Mouse (Mus musculus) cerebellum, postnatal 10 days (tissue): ENCODE measurements around the gene Hoxa9.
A peak's percentile ranks its signal among the peaks of the same experiment; 100 is the strongest.

Experiments used
- DNase-seq, 2 experiments: peaks; one replicate each; pipeline ENCODE4 v3.0.0; 2021; ENCODE audit warnings: mixed read lengths in 2 of 2

Hoxa9 gene

GRCm38 (mm10) chr6:52227470-52228222, 3.2 kb downstream of the Hoxa9 start:
- DNase-seq, result no peak

GRCm38 (mm10) chr6:52226569-52227257, 4.2 kb downstream of the Hoxa9 start:
- no peak for DNase-seq

DNA sequence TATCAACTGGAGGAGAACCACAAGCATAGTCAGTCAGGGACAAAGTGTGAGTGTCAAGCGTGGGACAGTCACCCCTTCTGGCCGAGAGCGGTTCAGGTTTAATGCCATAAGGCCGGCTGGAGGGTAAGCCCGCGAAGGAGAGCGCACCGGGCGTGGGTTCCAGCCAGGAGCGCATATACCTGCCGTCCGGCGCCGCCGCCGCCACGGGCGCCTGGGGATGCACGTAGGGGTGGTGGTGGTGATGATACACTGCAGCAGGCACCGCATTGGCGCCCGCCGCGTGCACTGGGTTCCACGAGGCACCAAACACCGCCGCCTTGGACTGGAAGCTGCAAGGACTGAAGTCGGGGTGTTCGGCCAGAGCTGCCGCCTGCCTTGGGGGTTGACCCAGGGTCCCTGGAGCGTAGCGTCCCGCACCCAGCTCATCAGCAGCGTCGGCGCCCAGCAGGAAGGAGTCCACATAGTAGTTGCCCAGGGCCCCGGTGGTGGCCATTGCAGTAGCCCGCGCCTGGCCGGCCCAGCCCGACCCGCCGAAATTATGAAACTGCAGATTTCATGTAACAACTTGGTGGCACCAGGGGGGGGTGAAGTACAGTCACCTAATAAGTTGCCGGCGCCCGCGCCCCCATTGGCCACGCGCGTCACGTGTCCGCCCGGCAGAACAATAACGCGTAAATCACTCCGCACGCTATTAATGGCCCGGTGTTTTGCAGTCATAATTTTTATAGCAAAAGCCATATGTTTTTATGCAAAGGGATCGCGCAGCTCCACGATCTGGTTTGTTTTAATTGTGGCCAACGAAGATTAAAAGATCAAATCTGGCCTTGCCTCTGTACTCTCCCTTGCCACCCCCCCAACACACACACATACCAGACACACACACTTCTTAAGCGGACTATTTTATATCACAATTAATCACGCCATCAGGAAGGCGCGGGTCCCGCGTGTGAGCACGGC, 5.0 kb downstream of the Hoxa9 start:
- DNase-seq, result no peak

DNA sequence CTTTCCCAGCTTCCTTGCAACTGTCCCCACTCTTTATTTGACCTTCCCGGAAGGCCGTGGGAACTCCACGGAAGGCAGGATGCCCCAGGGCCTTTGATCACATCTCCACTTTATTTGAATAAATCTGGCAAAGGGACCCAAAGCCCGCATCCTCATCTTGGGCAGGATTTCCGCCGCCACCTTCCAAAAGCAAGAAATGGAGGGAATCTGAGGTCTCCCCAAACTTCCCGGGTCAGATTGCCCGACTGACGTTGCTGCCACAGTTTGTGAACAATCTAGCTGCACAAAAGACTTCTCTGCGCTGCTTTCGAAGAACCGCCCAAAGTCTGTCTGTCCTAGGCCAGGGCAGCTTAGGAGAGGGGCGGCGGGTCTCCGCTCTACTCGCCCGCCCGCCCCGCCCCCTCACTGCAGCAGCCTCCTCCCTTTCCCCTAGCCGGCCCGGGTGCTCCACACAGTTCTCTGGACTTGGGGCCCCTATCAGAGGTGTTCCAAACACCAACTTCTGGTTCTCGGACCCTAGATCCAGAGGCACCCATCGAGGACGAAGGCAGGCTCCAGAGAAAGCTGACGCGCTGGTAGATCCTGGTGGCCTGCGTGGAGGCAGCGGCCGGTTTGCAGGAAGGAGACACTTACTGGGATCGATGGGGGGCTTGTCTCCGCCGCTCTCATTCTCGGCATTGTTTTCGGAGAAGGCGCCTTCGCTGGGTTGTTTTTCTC, 5.8 kb downstream of the Hoxa9 start:
- DNase-seq, result no peak

GRCm38 (mm10) chr6:52223939-52224760, 6.7 kb downstream of the Hoxa9 start:
- no peak for DNase-seq

DNA sequence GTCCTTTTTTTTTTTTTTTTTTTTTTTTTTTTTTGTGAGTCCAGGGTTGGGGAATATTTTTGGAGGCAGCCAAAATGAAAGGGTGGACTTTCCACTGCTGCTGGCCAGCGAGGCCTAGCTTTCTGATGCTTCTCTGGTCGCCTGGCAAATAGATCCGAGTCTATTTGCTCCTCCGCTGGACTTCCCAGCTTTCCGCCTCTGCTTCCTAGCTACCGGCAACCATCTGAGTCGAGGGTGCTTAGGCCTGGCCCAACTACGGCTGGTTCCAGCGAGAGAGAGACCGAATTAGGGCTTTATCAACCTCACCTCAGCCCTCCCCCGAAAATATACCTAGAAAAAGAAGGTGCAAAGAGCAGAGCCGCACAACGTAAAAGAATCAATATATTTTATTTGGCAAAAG, 8.2 kb downstream of the Hoxa9 start:
- DNase-seq, result no peak

- peak; percentile 25 to 29 for DNase-seq
Measured at GRCm38 (mm10) chr6:52221993-52222685, 8.8 kb downstream of the Hoxa9 start.

DNA sequence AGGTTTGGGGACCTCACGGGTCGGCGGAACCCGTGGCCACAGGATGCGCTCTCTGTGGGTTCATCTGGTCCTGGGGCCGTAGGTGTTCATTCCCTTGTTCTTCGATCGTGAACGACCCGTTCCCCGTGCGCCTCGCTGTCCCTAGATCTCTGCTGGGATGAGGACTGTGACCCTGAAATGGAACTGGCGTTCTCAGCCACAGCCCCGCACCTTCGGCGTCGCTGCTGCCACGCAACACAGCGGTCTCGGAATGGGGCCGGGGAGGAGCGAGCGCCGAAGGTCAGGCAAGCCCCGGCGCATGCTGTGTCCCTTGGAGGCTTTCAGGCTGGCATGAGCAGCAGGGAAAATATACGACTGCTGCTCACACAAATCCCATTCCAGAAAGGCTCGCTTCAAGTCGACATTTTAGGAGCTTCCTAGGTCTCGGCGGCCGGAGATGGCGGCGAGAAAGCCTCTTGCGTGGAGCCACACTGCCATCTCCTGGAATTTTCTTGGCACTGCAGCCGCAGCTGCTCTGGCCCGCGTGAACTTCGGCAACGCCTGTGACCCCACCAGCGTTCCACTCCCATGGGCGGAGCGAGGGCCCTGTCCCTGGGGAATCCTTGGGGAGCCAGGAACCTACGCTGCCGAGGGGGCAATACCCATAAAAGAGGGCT, 9.4 kb downstream of the Hoxa9 start, which contains the start of gene Hoxa7:
Gene Hoxa7 (minus strand): TSS at position 518 of the 656 bp plus-strand sequence.
- peak; percentile 91 to 94 for DNase-seq

DNA sequence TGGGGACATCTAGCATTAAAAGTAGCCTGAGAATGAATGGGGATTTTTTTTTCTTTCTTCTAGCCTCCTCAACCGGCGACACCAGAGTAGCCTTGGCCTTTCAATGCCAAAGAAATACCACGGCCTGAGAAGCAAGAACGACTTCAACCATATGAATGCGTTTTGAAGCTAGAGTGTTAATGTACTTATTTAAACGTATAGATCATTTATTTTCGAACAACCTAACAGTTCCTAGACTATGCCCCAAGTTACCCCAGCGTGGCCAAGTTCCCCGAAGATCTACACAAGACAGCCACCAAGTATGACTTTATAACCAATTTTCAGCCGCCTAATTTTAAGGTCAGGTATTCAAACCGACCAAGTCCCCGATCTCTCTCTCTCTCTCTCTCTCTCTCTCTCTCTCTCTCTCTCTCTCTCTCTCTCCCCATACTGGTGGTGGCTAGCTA, 10.0 kb downstream of the Hoxa9 start:
- DNase-seq, result no peak

DNA sequence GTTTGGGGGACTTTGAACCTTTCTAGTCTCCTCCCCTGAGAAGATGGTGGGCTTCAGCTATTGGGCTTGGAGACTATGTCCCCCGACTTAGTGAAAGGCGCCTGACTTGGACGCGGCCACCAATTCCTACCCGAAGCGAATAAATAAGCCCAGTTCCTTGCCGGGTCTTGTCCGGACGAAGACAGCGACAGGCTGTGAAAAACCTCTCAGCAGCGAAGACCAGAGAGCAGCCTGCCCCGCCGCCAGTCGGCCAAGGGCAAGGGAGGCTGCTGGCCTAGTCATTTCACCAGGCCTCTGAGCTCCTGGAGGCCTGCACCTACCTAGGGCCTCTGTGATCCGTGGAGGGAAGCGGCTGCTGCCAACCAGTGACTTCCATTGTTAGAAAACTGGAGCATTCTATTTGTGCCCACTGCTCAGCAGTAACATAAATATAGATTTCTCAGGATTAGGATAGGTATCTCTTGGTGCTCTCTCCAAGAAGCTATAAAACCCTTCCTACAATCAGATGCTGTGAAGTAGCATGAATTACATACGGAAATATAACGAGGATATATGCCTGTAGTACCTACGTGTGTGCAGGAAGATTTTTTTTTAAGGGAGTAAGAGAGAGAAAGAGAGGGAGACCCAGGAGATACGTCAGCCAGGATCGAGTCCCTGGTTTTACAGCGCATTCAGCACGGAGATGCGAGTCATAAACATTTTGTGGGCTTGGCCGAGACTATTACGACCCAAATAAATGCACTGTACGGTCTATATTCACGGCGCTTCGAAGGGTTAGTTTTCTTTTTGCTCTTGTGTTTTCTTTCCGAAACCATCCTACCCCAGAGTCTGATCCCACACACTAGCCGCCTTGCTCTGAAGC, 10.7 kb downstream of the Hoxa9 start:
- DNase-seq, result peak; percentile 11 to 57

- peak in 1 of 2 experiments; percentile 56 for DNase-seq
Measured at GRCm38 (mm10) chr6:52219234-52219942, 11.5 kb downstream of the Hoxa9 start.

GRCm38 (mm10) chr6:52218643-52219215, 12.2 kb downstream of the Hoxa9 start:
- DNase-seq, result no peak

- DNase-seq, result peak in 1 of 2 experiments; percentile 60
Measured at GRCm38 (mm10) chr6:52217895-52218642, 12.8 kb downstream of the Hoxa9 start.

- no peak for DNase-seq
Measured at GRCm38 (mm10) chr6:52217459-52217768, 13.5 kb downstream of the Hoxa9 start.

DNA sequence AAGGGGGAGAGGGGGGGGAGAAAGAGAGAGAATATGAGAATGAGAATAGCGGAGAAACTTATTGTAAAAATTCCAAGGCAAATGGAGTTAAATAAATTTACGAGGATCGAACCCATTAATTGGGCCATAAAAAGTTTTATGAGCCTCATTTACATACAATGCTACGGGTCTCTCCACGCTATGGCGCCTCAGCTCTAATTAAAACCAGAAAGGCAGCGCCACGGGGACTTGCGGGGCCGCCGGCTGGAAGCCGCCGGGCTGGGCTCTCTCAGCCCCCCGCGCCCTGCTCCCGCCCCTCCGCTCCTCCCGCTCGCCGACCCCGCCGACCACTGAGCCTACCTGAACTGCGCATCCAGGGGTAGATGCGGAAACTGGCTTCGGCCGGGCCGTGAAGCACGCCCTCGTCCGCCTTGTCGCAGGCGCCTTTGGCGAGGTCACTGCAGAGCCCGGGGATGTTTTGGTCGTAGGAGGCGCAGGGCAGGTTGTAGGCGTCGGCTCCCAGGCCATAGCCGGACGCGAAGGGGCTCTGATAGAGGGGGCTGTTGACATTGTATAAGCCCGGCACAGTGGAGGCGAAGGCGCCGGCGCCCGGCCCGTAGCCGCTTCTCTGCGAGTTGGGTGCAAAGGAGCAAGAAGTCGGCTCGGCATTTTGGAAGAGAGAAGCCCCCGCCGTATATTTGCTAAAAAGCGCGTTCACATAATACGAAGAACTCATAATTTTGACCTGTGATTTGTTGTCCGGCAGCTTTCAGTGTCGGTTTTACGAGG, 14.0 kb downstream of the Hoxa9 start:
- DNase-seq, result peak in 1 of 2 experiments; percentile 50

DNA sequence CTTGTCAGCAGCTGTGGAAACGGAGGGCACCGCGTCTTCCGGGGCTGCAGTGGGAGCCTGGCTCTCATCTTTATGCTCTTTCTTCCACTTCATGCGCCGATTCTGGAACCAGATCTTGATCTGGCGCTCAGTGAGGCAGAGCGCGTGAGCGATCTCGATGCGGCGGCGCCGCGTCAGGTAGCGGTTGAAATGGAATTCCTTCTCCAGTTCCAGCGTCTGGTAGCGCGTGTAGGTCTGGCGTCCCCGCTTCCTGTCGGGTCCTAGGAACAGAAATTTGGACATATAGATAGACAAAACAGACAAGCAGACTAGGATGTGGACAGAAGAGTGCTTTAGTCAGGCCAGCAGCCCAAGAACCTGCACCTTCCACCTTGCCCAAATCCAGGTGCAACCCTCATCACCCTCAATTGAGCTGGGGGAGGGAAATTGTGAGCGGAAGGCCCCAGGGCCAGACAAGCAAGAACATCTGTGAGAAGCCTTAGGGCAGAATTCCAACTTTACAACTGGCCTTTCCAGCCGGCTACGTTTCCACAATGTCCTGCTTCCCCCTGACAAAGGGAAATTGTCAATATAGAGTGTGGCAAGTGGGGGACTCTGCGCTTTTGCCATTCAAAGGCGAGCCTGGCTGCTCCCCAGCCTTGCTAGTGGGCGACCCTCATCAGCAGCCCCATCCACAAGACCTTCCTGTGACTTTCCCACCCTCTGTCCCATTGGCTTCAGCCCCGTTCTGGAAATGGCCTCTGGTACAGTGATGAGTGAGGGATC, 14.9 kb downstream of the Hoxa9 start:
- DNase-seq, result peak in 1 of 2 experiments; percentile 5
